Comparison of ENCODE assay signal across 25 mouse cellular contexts in genomic region chr5:92125446-92125845, GRCm38 (mm10).
"Had no signal": no experiment of that assay in that cellular context is flagged by ENCODE, and none has a peak within 500 bp of the region (broad histone marks: within the 10 kb centered on the region; RNA-seq: fewer than 3 reads in every experiment).

No protein-coding gene starts in this region.

- H3K4me3 ChIP-seq: embryonic facial prominence, embryonic 10.5 days; embryonic facial prominence, embryonic 12.5 days; embryonic facial prominence, embryonic 13.5 days; embryonic facial prominence, embryonic 15.5 days; erythroblast, embryonic 14.5 days; forebrain, embryonic 10.5 days; forebrain, embryonic 12.5 days; forebrain, embryonic 13.5 days; forebrain, embryonic 15.5 days; gastrocnemius, adult 2 months; heart, adult 2 months; heart, embryonic 10.5 days had no signal

- DNase-seq: cerebellum, postnatal 14 days; cerebellum, postnatal 25 days; cerebellum, postnatal 36 days; embryo, embryonic 11 days; forebrain, postnatal 0 days; gastrocnemius, adult 2 months; gastrocnemius, postnatal 10 days; gastrocnemius, postnatal 14 days; gastrocnemius, postnatal 25 days; gastrocnemius, postnatal 36 days; heart, adult 18-20 months; heart, adult 2 months had no signal

- ATAC-seq: forebrain, embryonic 13.5 days; forebrain, embryonic 14.5 days; forebrain, embryonic 15.5 days; forebrain, embryonic 16.5 days; forebrain, postnatal 0 days had no signal

- H3K4me2 ChIP-seq: embryonic facial prominence, embryonic 12.5 days; embryonic facial prominence, embryonic 13.5 days; embryonic facial prominence, embryonic 15.5 days; forebrain, embryonic 12.5 days; forebrain, embryonic 13.5 days; forebrain, embryonic 15.5 days; heart, embryonic 11.5 days had no signal

- H3K9ac ChIP-seq: embryonic facial prominence, embryonic 12.5 days; embryonic facial prominence, embryonic 13.5 days; embryonic facial prominence, embryonic 15.5 days; forebrain, embryonic 12.5 days; forebrain, embryonic 13.5 days; forebrain, embryonic 15.5 days; forebrain, postnatal 0 days had no signal

- H3K27me3 ChIP-seq: embryonic facial prominence, embryonic 12.5 days; embryonic facial prominence, embryonic 13.5 days; embryonic facial prominence, embryonic 15.5 days; forebrain, embryonic 12.5 days; forebrain, embryonic 13.5 days; forebrain, embryonic 15.5 days had no signal

- H3K36me3 ChIP-seq: embryonic facial prominence, embryonic 15.5 days had no signal

- H3K9me3 ChIP-seq: embryonic facial prominence, embryonic 12.5 days; embryonic facial prominence, embryonic 13.5 days; embryonic facial prominence, embryonic 15.5 days; forebrain, embryonic 10.5 days; forebrain, embryonic 12.5 days; forebrain, embryonic 13.5 days; forebrain, embryonic 15.5 days; heart, embryonic 10.5 days had no signal

- H3K27ac ChIP-seq: embryonic facial prominence, embryonic 10.5 days; embryonic facial prominence, embryonic 12.5 days; embryonic facial prominence, embryonic 13.5 days; embryonic facial prominence, embryonic 15.5 days; forebrain, embryonic 10.5 days; forebrain, embryonic 12.5 days; forebrain, embryonic 13.5 days; forebrain, embryonic 15.5 days; gastrocnemius, adult 2 months; heart, adult 2 months; heart, embryonic 10.5 days had no signal
